Mouse (Mus musculus): Measurements from ENCODE around the gene Ipo11.

Ipo11 gene

GRCm38 (mm10) chr13:106904637-106905036, 32.1 kb downstream of the Ipo11 start:
- no peak for DNase-seq (ENCODE audit: low read depth, low spot score)

- no peak for DNase-seq (ENCODE audit: low read depth, low spot score)
These were observed 42.5 kb downstream of the Ipo11 start for GRCm38 (mm10) chr13:106894284-106894683.

DNA sequence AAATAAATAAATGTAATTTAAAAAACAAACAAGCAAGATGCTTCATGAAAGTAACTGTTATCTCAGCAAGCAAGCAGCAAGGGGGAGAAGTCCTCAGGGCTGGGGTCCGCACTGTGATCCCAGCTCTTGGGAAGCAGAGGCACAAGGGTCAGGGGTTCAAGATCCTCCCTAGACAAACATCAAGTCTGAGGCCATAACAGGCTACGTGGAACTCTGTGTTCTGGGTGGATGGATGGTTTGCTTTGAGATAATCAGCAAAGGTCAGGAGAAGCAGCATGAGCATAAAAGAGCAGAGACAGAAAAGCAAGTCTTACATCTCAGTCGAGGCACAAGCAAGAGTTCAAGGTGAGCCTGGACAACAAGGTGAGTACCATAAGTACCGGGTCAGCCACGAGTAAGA, 43.1 kb downstream of the Ipo11 start:
- no peak for DNase-seq (ENCODE audit: low read depth, low spot score)

GRCm38 (mm10) chr13:106893196-106893595, 43.6 kb downstream of the Ipo11 start:
- DNase-seq (ENCODE audit: low read depth, low spot score): no peak

- no peak for DNase-seq (ENCODE audit: low read depth, low spot score)
These were observed 49.4 kb downstream of the Ipo11 start for GRCm38 (mm10) chr13:106887364-106887763.

GRCm38 (mm10) chr13:106884249-106884648, 52.5 kb downstream of the Ipo11 start:
- DNase-seq (ENCODE audit: low read depth, low spot score): no peak

- no peak for DNase-seq (ENCODE audit: low read depth, low spot score)
These were observed 60.5 kb downstream of the Ipo11 start for GRCm38 (mm10) chr13:106876278-106876677.

GRCm38 (mm10) chr13:106865547-106865946, 71.2 kb downstream of the Ipo11 start:
- no peak for DNase-seq (ENCODE audit: low read depth, low spot score)

DNA sequence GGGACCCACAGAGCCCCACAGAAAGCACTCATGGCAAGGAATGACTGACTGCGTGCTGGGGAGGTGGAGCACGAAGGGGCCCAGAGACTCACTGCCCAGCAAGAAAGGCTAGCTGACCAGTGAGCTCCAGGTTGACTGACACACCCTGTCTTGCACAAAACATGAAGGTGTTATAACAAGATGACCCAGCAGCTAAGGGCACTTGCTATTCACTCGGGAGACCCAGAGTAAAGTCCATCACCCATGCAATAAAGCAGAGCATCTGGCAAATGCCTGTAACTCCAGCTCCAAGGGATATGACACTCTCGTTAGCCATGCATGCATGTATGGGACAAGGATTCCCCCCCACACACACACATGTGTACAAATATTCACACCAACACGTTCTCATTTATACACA, 78.0 kb downstream of the Ipo11 start:
- no peak for DNase-seq (ENCODE audit: low read depth, low spot score)

DNA sequence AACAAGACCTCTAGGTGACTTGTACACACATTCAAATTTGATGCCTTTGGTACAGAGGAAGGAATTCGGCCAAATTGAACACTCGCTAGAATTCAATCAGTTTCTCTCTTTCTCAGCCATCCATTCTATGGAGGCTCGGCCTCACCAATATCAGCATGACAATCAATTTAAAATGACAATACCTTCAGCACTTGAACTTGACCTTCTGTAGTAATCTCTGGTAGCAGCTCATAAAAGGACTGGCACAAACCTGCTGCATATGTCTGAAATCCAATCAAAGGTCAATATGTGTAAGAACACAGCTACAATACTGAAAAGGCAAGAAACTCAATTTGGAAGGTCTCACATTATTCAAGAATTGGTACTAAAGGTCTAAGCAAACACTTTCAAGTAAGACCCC, 80.2 kb downstream of the Ipo11 start:
- DNase-seq (ENCODE audit: low read depth, low spot score): no peak

GRCm38 (mm10) chr13:106847534-106847933, 89.2 kb downstream of the Ipo11 start:
- DNase-seq (ENCODE audit: low read depth, low spot score): no peak

DNA sequence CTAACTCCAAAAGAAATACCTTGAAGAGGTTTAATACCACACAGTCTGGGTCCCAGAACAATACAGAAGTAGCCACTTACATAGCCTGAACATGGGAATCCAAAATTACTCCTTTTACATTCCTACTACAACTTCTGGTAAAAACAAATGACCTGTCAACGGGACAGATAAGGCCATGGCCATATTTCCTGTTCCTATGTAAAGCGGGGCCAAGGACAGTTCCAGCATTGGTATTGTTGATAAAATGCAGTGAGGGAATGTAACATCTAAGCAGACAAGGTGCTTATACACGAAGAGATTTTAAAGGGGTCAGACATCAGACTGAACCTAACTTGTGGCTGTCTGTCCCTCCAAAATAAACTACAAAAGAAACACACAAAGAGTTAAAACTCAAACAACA, 91.8 kb downstream of the Ipo11 start:
- DNase-seq (ENCODE audit: low read depth, low spot score): no peak

DNA sequence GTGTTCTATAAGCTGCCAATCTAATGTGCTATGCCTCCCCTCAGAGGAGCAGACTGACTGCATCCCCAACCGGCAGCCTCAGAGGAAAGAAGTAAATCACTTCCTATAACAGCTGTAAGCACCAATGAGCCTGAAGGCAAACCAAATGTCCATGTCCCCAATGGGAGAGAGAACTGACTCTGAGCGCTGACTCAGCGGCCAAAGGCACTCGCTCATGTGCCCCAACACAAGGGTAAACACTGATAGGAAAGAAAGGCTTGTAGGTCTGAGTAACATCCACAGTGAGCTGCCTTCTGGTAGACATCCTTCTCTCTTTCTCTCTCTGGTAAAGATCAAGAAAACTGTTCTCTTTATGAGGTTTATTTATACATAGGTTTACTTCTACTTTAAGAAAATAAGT, 94.2 kb downstream of the Ipo11 start:
- no peak for DNase-seq (ENCODE audit: low read depth, low spot score)

- no peak for DNase-seq (ENCODE audit: low read depth, low spot score)
These were observed 98.0 kb downstream of the Ipo11 start for GRCm38 (mm10) chr13:106838778-106839177.

- DNase-seq (ENCODE audit: low read depth, low spot score): no peak
These were observed 100.3 kb downstream of the Ipo11 start for GRCm38 (mm10) chr13:106836527-106836879.

GRCm38 (mm10) chr13:106835844-106836526, 100.8 kb downstream of the Ipo11 start:
- no peak for DNase-seq (ENCODE audit: low read depth, low spot score)

- DNase-seq (ENCODE audit: low read depth, low spot score): no peak
These were observed 106.7 kb downstream of the Ipo11 start for GRCm38 (mm10) chr13:106830029-106830428.

- DNase-seq (ENCODE audit: low read depth, low spot score): no peak
These were observed 107.3 kb downstream of the Ipo11 start for GRCm38 (mm10) chr13:106829327-106829997.

- no peak for DNase-seq (ENCODE audit: low read depth, low spot score)
These were observed 111.1 kb downstream of the Ipo11 start for GRCm38 (mm10) chr13:106825618-106826017.

DNA sequence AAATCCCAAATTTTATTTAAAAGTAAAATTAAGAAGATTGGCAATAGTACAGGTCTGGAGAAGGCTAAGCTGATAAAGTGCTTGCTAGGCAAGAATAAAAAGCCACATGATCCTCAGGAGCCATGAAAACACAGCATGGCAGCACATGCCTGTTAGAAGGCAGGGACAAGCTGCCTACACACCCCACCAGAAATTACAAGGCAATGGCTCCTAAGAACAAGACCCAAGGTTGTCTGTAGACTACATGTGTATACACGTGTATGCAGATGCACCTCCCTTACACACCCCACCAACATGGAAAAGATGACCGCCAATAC, 112.9 kb downstream of the Ipo11 start:
- DNase-seq (ENCODE audit: low read depth, low spot score): no peak

GRCm38 (mm10) chr13:106823121-106823874, 113.5 kb downstream of the Ipo11 start:
- DNase-seq (ENCODE audit: low read depth, low spot score): no peak

- no peak for DNase-seq (ENCODE audit: low read depth, low spot score)
These were observed 116.6 kb downstream of the Ipo11 start for GRCm38 (mm10) chr13:106820149-106820548.

DNA sequence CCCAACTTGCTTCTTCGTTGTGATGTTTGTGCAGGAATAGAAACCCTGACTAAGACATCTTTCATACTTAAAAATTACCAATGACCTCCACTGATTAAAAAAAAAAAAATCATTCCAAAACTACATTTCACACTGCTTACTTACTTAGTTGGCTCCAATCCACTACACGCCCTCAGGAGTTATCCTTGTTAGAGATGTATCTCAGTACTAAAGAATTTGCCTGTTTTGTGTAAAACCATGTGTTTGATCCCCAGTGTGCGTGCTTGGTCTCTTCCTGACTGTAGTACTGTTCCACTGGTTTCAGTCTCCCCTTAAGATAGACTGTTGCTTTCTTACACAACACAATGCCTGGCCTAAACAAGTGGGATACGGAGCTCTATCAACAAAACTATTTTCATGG, 117.0 kb downstream of the Ipo11 start:
- DNase-seq (ENCODE audit: low read depth, low spot score): no peak
